Mouse (Mus musculus) forebrain, embryonic 14.5 days (tissue): Measurements from ENCODE around the gene Defb11. TPM values are rescaled to one million over a fixed set of nuclear protein-coding genes. Genes with fewer than 3 reads are reported as not detected.
"Not testable (repeated sequence)": the region's sequence is repeated elsewhere in the genome, so short reads cannot be mapped to it uniquely, and the experiment has no call there.

Source experiments
- ATAC-seq: fragments of 200-750 bp; cut with Nextera tagmentation; 2 replicates; pipeline ENCODE4 v1.8.0; 2017; ENCODE audit warnings: mild to moderate bottlenecking, moderate library complexity
- DNase-seq: peaks from one replicate; pipeline ENCODE4 v3.0.0-alpha.2; 2015; ENCODE audit warnings: low spot score
- H3K27ac ChIP-seq: fragments of 300-500 bp; sonication (generic); 2 replicates; pipeline ENCODE4 v1.5.1; 2014; ENCODE audit warnings: low read depth, mild to moderate bottlenecking, control low read depth, low read length, moderate library complexity
- H3K27me3 ChIP-seq: fragments of 300-500 bp; sonication (generic); replicated peaks from 2 replicates; pipeline ENCODE4 v1.6.1; 2014; ENCODE audit warnings: low read length, control low read depth, mixed read lengths; ENCODE audit not compliant: control insufficient read depth, insufficient read depth
- H3K36me3 ChIP-seq: fragments of 300-500 bp; sonication (generic); 2 replicates; pipeline ENCODE4 v1.6.1; 2014; ENCODE audit warnings: low read length, control low read depth; ENCODE audit not compliant: control insufficient read depth, insufficient read depth
- H3K4me1 ChIP-seq: fragments of 300-500 bp; sonication (generic); 2 replicates; pipeline ENCODE4 v1.6.1; 2014; ENCODE audit warnings: antibody characterized with exemption, low read length, control low read depth; ENCODE audit not compliant: control insufficient read depth, insufficient read depth
- H3K4me2 ChIP-seq: fragments of 300-500 bp; sonication (generic); 2 replicates; pipeline ENCODE4 v1.6.1; 2014; ENCODE audit warnings: mild to moderate bottlenecking, control low read depth, low read length
- H3K4me3 ChIP-seq: fragments of 300-500 bp; sonication (generic); 2 replicates; pipeline ENCODE4 v1.5.1; 2014; ENCODE audit warnings: low read depth, low read length, control low read depth
- H3K9ac ChIP-seq: fragments of 300-500 bp; sonication (generic); 2 replicates; pipeline ENCODE4 v1.6.1; 2014; ENCODE audit warnings: mild to moderate bottlenecking, low read length, control low read depth, moderate library complexity
- H3K9me3 ChIP-seq: fragments of 300-500 bp; sonication (generic); replicated peaks from 2 replicates; pipeline ENCODE4 v1.6.1; 2016; ENCODE audit warnings: low read length, control low read depth, mixed read lengths; ENCODE audit not compliant: control insufficient read depth
- WGBS: fragments of 180-500 bp; shearing (Covaris S2); extraction: QIAGEN DNeasy Blood & Tissue Kit; methylation state at CpG from one replicate; pipeline ENCODE4 v1.1.7; 2014; 5-methylcytosine and 5-hydroxymethylcytosine counted together
- polyA plus RNA-seq: library from polyadenylated mRNA; unstranded; fragments of >200 nt; fragmentation: Nextera tagmentation; extraction: Ambion mirVana; gene quantifications from 2 replicates; pipeline ENCODE4 v1.2.1, GENCODE M21; 2014

The Defb11 gene
- polyA plus RNA-seq, 1 experiment from 2014 or later, result 13.5 TPM

DNA sequence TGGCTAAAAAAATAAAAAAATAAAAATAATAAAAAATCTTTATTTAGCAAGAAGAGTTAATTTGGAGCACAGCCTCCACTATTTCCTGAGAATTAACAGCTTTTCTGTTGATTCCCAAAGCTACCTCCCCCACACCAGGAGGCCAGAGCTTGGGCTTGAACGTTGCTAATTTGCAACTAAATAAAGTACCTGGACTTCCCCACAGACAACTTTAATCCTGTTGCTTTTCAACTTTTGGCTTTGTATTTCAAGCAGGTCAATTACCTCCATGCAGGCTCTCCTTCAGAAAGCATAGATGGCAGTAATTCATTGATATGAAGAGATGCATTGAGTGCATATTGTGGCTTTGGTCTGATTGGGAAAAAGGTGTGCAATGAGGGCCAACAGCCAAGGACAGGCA, 5.7 kb upstream of the Defb11 start:
- 0% methylated on average over 1 of the region's 1 CpGs for WGBS
- H3K4me3 ChIP-seq, result no peak overlapping the region

DNA sequence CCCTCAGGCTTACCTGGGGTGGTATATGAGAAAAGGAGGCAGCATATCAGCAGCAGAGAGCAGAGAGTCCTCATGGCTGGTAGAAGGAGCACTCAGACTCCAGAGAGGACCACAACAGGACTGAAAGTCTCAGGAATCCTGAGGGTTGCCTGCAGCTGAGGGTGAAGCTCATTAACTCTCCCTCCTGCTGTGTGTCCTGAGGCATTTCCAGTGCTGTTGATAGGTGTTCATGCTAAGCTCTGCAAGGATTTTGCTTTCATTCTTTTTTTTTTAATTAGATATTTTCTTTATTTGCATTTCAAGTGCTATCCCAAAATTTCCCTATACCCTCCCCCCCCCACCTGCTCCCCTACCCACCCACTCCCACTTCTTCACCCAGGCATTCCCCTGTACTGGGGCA, 20.9 kb downstream of the Defb11 start, which contains the start of gene Defb9:
TSS of gene Defb9 (minus strand) at position 101 of the 400 bp plus-strand sequence.
- H3K4me3 ChIP-seq, H3K9ac ChIP-seq, DNase-seq, H3K4me2 ChIP-seq, H3K27me3 ChIP-seq, H3K36me3 ChIP-seq, H3K4me1 ChIP-seq, H3K27ac ChIP-seq, ATAC-seq, H3K9me3 ChIP-seq: not testable (repeated sequence)

More for the DNA sequence above, 5.7 kb upstream of the Defb11 start:
- no peak overlapping the region for H3K9ac ChIP-seq
- H3K36me3 ChIP-seq, result no peaks in the 10 kb centered on the region
- DNase-seq, result no peak
- no peak overlapping the region for H3K27ac ChIP-seq
- no peaks in the 10 kb centered on the region for H3K4me1 ChIP-seq
- ATAC-seq, result no peak
- H3K27me3 ChIP-seq, result no peaks in the 10 kb centered on the region
- H3K9me3 ChIP-seq, result no peaks in the 10 kb centered on the region
- no peak overlapping the region for H3K4me2 ChIP-seq

- H3K4me3 ChIP-seq, H3K36me3 ChIP-seq, H3K27me3 ChIP-seq, DNase-seq, H3K4me1 ChIP-seq, H3K9me3 ChIP-seq, ATAC-seq, H3K27ac ChIP-seq, H3K9ac ChIP-seq, H3K4me2 ChIP-seq: not testable (repeated sequence)
- 3% methylated on average over 1 of the region's 1 CpGs for WGBS
Observed at GRCm38 (mm10) chr8:21858586-21858985, 47.6 kb downstream of the Defb11 start, which contains the start of gene Defb10. Defb10 (plus strand) TSS chr8:21858901.

Other genes with a start within 250 kb of the Defb11 start
- not detected in 2 replicates for gene Defa34, start 240.6 kb downstream of the Defb11 start, polyA plus RNA-seq
- gene AY761184, start 202.8 kb downstream of the Defb11 start, polyA plus RNA-seq, result not detected in 2 replicates
- gene Defa24, start 171.9 kb downstream of the Defb11 start, polyA plus RNA-seq, result not detected in 2 replicates
- not detected in 2 replicates for gene Defb50, start 82.9 kb downstream of the Defb11 start, polyA plus RNA-seq
- not detected in 2 replicates for gene Defb2, start 66.5 kb downstream of the Defb11 start, polyA plus RNA-seq
- gene Defb10, start 47.5 kb downstream of the Defb11 start, polyA plus RNA-seq, result not detected in 2 replicates
- gene Defb9, start 21.0 kb downstream of the Defb11 start, polyA plus RNA-seq, result not detected in 2 replicates
- not detected in 2 replicates for gene Defb15, start 26.3 kb upstream of the Defb11 start, polyA plus RNA-seq
- gene Defb35, start 31.9 kb upstream of the Defb11 start, polyA plus RNA-seq, result not detected in 2 replicates
- not detected in 2 replicates for gene Defb13, start 40.4 kb upstream of the Defb11 start, polyA plus RNA-seq
- gene Fam90a1a, start 52.3 kb upstream of the Defb11 start, polyA plus RNA-seq, result not detected in 2 replicates
- gene Ccdc70, start 63.4 kb upstream of the Defb11 start, polyA plus RNA-seq, result not detected in 2 replicates
- gene Atp7b, start 153.9 kb upstream of the Defb11 start, polyA plus RNA-seq, result 1.2 TPM in 2 replicates
- gene Alg11, start 154.3 kb upstream of the Defb11 start, polyA plus RNA-seq, result 16.7 and 19.1 TPM in 2 replicates
- gene Nek5, start 218.6 kb upstream of the Defb11 start, polyA plus RNA-seq, result 0.54 and 0.65 TPM in 2 replicates